Mouse (Mus musculus) erythroblast, embryonic 14.5 days (primary cell): ENCODE results near the gene Mrpl39. TPM values are rescaled to one million over a fixed set of nuclear protein-coding genes. Genes with fewer than 3 reads are reported as not detected.

Experiments
- H3K27me3 ChIP-seq: 2 replicates; pipeline ENCODE4 v1.6.1; 2012; ENCODE audit warnings: inconsistent platforms; ENCODE audit not compliant: control insufficient read depth
- H3K36me3 ChIP-seq: 2 replicates; pipeline ENCODE4 v1.6.1; 2012; ENCODE audit warnings: mild to moderate bottlenecking, inconsistent platforms; ENCODE audit not compliant: control insufficient read depth
- H3K4me1 ChIP-seq: 2 replicates; pipeline ENCODE4 v1.6.1; 2012; ENCODE audit warnings: inconsistent platforms; ENCODE audit not compliant: control insufficient read depth
- H3K4me3 ChIP-seq: replicated peaks from 2 replicates; pipeline ENCODE3; 2012; ENCODE audit warnings: moderate library complexity, mild to moderate bottlenecking, inconsistent platforms
- H3K9me3 ChIP-seq: 2 replicates; pipeline ENCODE4 v1.6.1; 2012; ENCODE audit warnings: low read length, inconsistent platforms, mixed read lengths; ENCODE audit not compliant: control insufficient read depth
- GATA1 ChIP-seq: IDR thresholded peaks from 2 replicates; pipeline ENCODE4 v1.6.1; 2012; ENCODE audit warnings: low read length, inconsistent platforms, mixed read lengths
- TAL1 ChIP-seq: IDR thresholded peaks from 3 replicates; pipeline ENCODE4 v1.6.1; 2012; ENCODE audit warnings: low read length, inconsistent platforms, mixed read lengths
- polyA plus RNA-seq: library from polyadenylated mRNA; stranded (reverse); fragments of >175 nt; gene quantifications from 2 replicates; pipeline ENCODE4 v1.2.3, GENCODE M21; 2012

Gene Mrpl39
- polyA plus RNA-seq, 1 experiment, result 14.3 TPM

- Histone ChIP-seq H3K27me3 (peaks cover 35% of the 10 kb centered on the region), H3K36me3 (no peaks in the 10 kb centered on the region), H3K4me1 (no peaks in the 10 kb centered on the region), H3K9me3 (no peaks in the 10 kb centered on the region), H3K4me3 (no peak overlapping the region)
- no peak for TF ChIP-seq GATA1
- TF ChIP-seq TAL1, result no peak
Measured at GRCm38 (mm10) chr16:84703769-84704660, 31.5 kb downstream of the Mrpl39 start.

DNA sequence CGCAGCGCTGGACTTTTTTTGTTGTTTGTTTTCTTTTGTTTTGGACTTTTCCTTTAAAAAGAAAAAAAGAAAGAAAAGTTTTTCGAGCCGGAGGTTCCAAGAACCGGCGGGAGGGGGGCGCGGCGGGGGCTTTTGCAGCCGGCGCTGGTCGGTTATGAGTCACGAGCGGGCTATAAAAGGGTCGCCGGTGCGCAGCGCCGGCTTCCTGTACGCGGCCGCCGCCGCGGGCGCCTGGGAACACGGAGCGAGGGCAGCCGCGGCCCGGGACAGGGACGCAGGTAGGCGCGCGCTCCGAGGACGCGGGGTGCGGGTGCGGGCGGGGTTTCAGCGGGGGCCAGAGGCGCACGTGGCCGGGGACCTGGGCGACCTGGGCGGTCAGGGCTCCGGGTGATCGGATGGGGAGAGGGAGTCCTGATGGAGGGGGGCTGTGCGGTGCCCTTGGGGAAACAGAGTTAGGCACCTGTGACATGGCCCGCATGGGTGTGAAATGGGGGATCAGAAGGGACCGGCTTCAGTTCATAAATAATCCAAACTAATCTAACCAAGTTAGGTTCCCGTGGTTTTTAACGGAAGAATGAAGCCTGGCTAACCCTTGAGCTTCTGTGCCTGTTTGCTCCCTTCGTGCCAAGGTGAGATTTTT, 32.3 kb downstream of the Mrpl39 start:
- Histone ChIP-seq H3K36me3 (no peaks in the 10 kb centered on the region), H3K4me1 (no peaks in the 10 kb centered on the region), H3K9me3 (no peaks in the 10 kb centered on the region), H3K27me3 (peaks cover 35% of the 10 kb centered on the region), H3K4me3 (peak overlapping the region; percentile 14)
- no peak for TF ChIP-seq GATA1
- TF ChIP-seq TAL1, result no peak

GRCm38 (mm10) chr16:84702230-84703128, 33.1 kb downstream of the Mrpl39 start:
- Histone ChIP-seq H3K4me1 (no peaks in the 10 kb centered on the region), H3K36me3 (no peaks in the 10 kb centered on the region), H3K4me3 (peak overlapping the region; percentile 8), H3K9me3 (no peaks in the 10 kb centered on the region), H3K27me3 (peaks cover 35% of the 10 kb centered on the region)
- TF ChIP-seq TAL1 (no peak), GATA1 (no peak)

- Histone ChIP-seq H3K9me3 (no peaks in the 10 kb centered on the region), H3K27me3 (peaks cover 35% of the 10 kb centered on the region), H3K4me3 (no peak overlapping the region), H3K4me1 (no peaks in the 10 kb centered on the region), H3K36me3 (no peaks in the 10 kb centered on the region)
- TF ChIP-seq GATA1 (no peak), TAL1 (no peak)
Measured at GRCm38 (mm10) chr16:84701041-84701440, 34.5 kb downstream of the Mrpl39 start.

- no peaks in the 10 kb centered on the region for H3K4me1 ChIP-seq
- peaks cover 22% of the 10 kb centered on the region for H3K27me3 ChIP-seq
- TF ChIP-seq GATA1 (no peak), TAL1 (no peak)
- H3K36me3 ChIP-seq, result no peaks in the 10 kb centered on the region
- no peak overlapping the region for H3K4me3 ChIP-seq
- H3K9me3 ChIP-seq, result no peaks in the 10 kb centered on the region
Measured at GRCm38 (mm10) chr16:84698708-84699107, 36.8 kb downstream of the Mrpl39 start.

GRCm38 (mm10) chr16:84696178-84696577, 39.4 kb downstream of the Mrpl39 start:
- no peaks in the 10 kb centered on the region for H3K9me3 ChIP-seq
- TF ChIP-seq TAL1, result no peak
- H3K36me3 ChIP-seq, result no peaks in the 10 kb centered on the region

DNA sequence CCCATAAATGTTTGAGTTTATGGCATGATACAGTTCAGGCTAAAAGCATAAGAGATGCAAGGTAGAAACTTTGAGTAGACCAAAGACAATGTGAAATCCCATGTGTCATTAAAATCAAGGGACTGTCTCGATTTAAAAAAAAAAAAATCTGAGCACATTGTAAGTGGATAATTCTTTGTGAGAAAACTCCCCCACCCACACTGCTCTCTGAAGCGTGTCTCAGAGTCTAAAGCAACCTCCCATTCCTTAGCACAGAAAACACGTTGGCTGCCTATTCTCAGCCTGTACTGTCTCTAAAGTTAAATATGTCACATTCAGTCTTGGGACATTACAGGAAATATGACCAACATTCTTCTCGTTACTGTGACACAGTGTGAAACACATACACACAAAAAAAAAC, 53.6 kb downstream of the Mrpl39 start:
- no peaks in the 10 kb centered on the region for H3K27me3 ChIP-seq

More at GRCm38 (mm10) chr16:84696178-84696577, 39.4 kb downstream of the Mrpl39 start:
- no peaks in the 10 kb centered on the region for H3K4me1 ChIP-seq
- no peaks in the 10 kb centered on the region for H3K27me3 ChIP-seq
- H3K4me3 ChIP-seq, result no peak overlapping the region

DNA sequence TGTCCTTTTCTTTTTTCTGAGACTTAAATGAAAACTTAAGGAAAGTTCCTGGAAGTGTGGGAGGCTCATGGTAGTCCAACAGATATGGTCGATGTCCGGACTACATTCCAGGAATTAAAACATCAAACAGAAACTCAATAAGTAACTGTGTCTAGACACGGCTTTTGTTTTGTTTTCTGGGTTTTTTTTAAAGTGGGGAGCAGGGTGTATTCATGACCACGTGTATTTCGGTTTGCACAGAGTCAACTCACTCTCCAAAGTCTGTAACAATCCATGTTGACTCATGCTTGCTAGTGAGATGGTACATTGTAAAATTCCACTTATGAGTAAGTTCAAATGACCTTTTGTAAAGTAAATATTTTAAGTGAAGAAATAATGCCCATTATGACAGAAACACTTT, 54.8 kb downstream of the Mrpl39 start:
- H3K4me3 ChIP-seq, result no peak overlapping the region
- no peaks in the 10 kb centered on the region for H3K27me3 ChIP-seq
- no peaks in the 10 kb centered on the region for H3K4me1 ChIP-seq
- H3K9me3 ChIP-seq, result no peaks in the 10 kb centered on the region; the same call in 1 of the 2 replicates
- H3K36me3 ChIP-seq, result no peaks in the 10 kb centered on the region
- TF ChIP-seq TAL1 (no peak), GATA1 (no peak)

More for the DNA sequence above, 53.6 kb downstream of the Mrpl39 start:
- H3K4me1 ChIP-seq, result no peaks in the 10 kb centered on the region
- TF ChIP-seq GATA1 (no peak), TAL1 (no peak)
- no peak overlapping the region for H3K4me3 ChIP-seq
- H3K9me3 ChIP-seq, result no peaks in the 10 kb centered on the region; the same call in 1 of the 2 replicates
- H3K36me3 ChIP-seq, result no peaks in the 10 kb centered on the region

GRCm38 (mm10) chr16:84677292-84677691, 58.2 kb downstream of the Mrpl39 start:
- no peaks in the 10 kb centered on the region for H3K4me1 ChIP-seq
- no peak for TF ChIP-seq GATA1
- no peak for TF ChIP-seq TAL1
- no peaks in the 10 kb centered on the region; the same call in 1 of the 2 replicates for H3K9me3 ChIP-seq
- no peaks in the 10 kb centered on the region for H3K27me3 ChIP-seq
- no peaks in the 10 kb centered on the region for H3K36me3 ChIP-seq
- H3K4me3 ChIP-seq, result no peak overlapping the region

Other genes starting within 250 kb of the Mrpl39 start
- not detected in 2 replicates for gene A730009L09Rik, start 220.6 kb downstream of the Mrpl39 start, polyA plus RNA-seq
- not detected in 2 replicates for gene Jam2, start 38.4 kb upstream of the Mrpl39 start, polyA plus RNA-seq
- gene Gabpa, start 99.2 kb upstream of the Mrpl39 start, polyA plus RNA-seq, result 0.27 and 0.30 TPM in 2 replicates
- 3.7 and 4.3 TPM in 2 replicates for gene Atp5j, start 99.9 kb upstream of the Mrpl39 start, polyA plus RNA-seq